Mouse (Mus musculus): Measurements from ENCODE around the gene Cnr1. TPM values are rescaled to one million over a fixed set of nuclear protein-coding genes. Genes with fewer than 3 reads are reported as not detected.

Gene Cnr1
- polyA plus RNA-seq (2017; shearing (Covaris generic)): 0.04 TPM

DNA sequence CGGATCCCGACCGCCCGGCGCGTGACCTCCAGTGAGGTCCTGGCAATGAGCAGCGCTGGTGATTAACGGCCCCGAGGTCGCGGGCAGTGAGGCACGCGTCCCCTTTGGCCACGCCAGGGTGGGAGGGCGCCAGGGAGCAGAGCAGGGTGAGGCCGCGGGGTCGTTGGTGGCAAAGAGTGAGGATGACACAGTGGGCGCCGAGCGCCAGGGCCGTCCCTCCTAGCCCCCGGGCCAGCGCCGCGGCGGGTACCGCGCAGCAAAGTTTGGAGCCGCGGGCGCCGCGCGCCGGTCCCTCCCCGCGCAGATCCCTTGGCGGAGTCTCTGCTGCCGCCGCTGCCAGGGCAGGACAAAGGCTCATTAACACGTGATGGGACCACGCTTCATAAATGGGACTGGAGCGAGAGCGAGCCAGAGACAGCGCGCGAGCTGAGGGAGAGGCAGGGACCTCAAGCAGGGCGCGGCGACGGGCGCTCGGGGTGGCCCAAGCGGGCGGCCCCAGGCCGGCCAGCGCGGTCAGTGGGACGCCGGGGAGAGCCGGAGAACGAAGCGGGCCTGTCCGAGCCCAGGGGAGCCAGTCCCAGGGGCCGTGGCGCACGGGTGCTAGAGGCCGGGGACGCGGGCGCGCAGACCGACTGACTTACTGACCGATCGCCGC, at the start of gene Cnr1:
TSS of gene Cnr1 (plus strand) at position 360 of the 655 bp plus-strand sequence.

Other genes starting within 250 kb of the Cnr1 start
- gene Spaca1, start 125.6 kb downstream of the Cnr1 start, polyA plus RNA-seq (2017; shearing (Covaris generic)): 13.4 TPM

All from CD4-positive, CD25-positive, alpha-beta regulatory T cell (primary cell).